Mouse (Mus musculus) embryo, embryonic 11 days (tissue): ENCODE measurements around the gene Atp2b1.

Experiments used
- DNase-seq: peaks from one replicate; pipeline ENCODE4 v3.0.0-alpha.2; 2015

Atp2b1 gene

DNA sequence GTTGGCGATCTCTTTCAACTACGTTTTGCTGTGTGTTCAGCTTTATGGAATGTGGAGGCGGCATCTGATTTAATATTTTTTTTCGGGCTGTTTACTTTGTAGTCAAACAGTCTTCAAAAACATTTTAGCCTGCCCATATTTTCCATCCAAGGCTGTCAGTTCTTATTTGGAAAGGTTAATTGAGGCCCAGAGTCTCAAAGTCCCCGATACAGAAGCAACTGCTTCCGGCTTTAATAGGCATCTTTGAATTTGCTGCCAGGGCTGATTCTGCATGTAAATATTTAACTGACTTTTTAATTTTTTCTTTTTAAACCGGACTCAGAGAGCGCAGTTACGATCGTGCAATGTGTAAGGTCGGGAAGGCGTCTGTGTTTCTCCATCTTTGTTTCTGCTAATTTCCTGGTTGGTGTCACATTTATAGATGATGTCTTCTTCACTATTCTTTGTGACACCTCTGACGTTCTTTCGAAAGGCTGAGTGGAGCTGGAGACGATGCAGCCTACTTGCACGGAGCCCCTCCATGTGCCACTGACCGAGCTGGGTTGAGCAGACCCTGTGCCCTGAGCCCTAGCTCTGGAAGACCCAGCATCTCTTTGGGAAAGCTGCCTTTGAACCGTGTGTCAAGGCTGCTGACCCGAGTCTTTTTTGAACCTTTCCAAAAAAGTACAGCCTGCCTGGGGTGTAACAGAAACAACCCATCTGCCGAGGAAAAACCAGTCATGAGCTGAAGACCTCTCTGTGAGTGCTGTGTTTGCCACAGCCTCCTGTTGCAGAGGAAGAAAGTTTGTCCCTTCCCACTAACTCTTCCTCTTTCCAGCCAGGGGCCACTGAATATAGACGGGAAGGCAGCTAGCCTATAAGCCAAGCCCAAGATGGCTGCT lies 123.2 kb downstream of the Atp2b1 start:
- no peak for DNase-seq

DNA sequence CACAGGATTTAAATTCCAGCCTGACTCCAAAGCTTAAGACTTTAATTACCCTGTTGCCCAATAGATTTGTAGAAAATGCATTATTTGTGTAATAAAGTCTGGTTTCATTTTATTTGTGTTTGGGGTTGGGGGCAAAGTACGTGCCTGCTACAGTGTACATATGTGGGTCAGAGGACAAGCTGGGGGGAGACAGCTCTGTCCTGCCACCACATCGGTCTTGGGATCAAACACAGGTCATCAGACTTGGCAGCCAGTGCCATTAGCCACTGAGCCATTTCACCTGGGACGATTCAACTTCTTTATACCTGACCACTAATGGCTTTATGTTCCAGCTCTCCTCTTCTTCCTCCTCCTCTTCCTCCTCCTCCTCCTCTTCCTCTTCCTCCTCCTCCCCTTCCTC lies 124.7 kb downstream of the Atp2b1 start:
- no peak for DNase-seq

DNA sequence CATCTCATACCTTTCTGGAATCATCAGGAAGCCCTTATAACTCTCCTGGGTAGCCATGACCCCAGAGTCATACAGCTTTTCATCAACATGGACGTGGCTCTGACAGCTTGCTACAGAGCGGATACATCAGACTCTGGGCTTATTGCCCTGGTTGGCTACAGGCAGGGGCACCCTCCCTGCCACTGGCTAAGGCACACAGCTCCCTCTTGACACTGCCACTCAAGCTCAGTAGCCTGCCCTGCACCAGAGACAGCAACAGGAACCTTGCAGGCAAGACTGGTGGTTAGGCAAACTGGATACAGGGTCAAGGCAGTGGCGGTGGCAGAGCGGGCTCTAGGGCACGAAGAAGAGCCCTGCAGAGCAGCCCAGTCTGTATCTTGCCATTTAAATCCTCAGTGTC lies 126.0 kb downstream of the Atp2b1 start:
- DNase-seq, result no peak

DNA sequence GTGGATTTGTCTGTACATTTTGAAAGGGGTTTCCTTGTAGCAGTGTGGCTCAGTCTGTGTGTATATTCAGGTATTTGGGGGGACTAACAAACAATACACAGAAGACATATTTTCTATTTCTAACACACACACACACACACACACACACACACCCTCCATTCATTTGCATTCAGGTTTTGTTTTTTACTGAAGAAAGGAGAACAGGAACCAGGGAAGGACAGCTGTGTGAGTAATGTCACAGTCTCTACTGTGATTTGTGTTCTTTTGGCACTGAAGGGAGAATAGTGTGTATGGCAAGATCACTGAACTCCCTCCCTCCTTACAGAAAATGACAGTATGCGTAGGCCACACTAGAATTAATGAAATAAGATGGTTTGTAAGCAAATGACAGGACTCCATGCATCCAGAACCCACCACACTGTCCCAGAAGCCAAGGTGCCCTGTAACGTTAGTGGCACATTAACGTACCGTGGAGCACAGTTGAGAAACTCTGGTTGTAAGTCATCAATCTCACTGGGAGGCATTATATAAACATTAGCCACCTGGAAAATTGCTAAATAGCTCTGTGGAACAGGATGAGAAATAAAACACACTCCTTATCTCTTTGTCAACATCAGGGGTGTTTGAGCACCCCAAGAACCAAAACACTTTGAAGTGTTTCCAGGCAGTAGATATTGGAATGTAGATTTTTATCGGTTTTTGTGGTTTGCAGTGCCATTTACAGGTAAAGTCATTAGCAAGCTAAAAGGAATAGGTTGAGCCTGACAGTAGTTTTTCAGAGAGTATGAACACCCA lies 132.7 kb downstream of the Atp2b1 start:
- no peak for DNase-seq

- DNase-seq, result no peak
Measured at GRCm38 (mm10) chr10:99047551-99047940, 133.3 kb downstream of the Atp2b1 start.

- DNase-seq, result no peak
Measured at GRCm38 (mm10) chr10:99050093-99050492, 135.9 kb downstream of the Atp2b1 start.

DNA sequence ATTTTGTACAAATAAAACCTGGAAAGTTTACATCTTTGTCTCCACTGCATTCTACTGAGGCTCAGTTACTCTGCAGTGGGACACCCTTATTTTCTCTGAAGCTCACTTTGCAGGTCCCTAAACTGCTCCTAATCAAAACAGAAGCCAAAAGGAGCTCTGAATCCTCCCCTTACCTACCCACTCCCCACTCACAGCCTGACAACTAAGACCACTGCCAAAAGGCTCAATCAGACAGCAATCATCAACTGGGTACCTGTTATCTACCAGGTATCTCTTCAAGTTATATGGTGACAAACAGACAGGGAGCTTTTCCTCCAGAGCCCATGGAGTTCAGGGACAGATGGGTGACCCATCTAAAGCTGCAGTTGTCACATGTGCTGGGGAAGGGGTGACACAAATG lies 138.9 kb downstream of the Atp2b1 start:
- no peak for DNase-seq

DNA sequence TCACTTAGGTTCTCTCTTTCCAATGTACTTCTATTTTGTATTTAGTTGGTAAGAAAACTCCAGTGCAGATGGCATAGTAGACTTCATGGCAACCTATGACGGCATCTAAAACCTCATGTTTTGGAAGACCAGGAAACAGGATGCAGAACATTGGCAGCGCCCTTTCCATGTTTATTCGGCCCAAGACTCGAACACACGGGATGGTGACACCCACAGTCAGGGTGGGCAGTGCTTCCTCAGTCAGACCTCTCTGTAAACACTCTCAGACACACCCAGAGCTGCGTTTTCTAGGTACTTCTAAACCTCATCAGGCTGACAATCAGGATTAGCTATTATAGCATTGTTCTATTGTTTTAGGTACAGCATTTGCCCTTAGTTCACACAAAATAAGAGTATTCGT lies 146.4 kb downstream of the Atp2b1 start:
- no peak for DNase-seq

DNA sequence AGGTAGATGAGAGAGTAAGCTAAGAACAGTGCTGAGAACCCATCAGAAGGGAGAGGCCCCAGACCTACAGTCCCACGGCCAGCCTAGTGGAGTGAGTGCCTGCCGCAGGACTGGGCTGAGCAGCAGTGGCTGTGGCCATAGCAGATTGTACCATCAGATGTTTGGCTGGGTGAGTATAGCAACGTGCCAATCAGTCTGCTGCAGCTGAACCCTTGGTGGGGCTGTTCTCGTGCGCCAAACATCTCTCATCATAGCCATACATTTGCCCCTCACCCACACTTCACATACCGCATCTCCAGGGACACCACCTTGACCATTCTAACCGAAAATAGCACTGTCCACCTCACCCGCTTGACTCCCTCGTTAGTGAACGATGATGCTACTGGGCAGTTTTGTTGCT lies 147.2 kb downstream of the Atp2b1 start:
- DNase-seq, result no peak

GRCm38 (mm10) chr10:99062546-99062945 lies 148.3 kb downstream of the Atp2b1 start:
- no peak for DNase-seq
